Mouse (Mus musculus) limb, embryonic 15.5 days (tissue): ENCODE results near the gene Vac14. TPM values are rescaled to one million over a fixed set of nuclear protein-coding genes. Genes with fewer than 3 reads are reported as not detected.
A peak's percentile ranks its signal among the peaks of the same experiment; 100 is the strongest.

ENCODE experiments used
- ATAC-seq: fragments of 200-750 bp; cut with Nextera tagmentation; 2 replicates; pipeline ENCODE4 v1.8.0; 2017; ENCODE audit warnings: low read depth, moderate TSS enrichment; ENCODE audit not compliant: insufficient number of reproducible peaks, low FRiP score, low TSS enrichment
- H3K27ac ChIP-seq: fragments of 300-500 bp; sonication (generic); 2 replicates; pipeline ENCODE4 v1.5.1; 2015; ENCODE audit warnings: moderate library complexity, mild to moderate bottlenecking, inconsistent platforms
- H3K27me3 ChIP-seq: fragments of 300-500 bp; sonication (generic); 2 replicates; pipeline ENCODE4 v1.6.1; 2015; ENCODE audit warnings: inconsistent platforms
- H3K36me3 ChIP-seq: fragments of 300-500 bp; sonication (generic); 2 replicates; pipeline ENCODE4 v1.6.1; 2015; ENCODE audit warnings: inconsistent platforms
- H3K4me1 ChIP-seq: fragments of 300-500 bp; sonication (generic); 2 replicates; pipeline ENCODE4 v1.6.1; 2015; ENCODE audit warnings: inconsistent platforms
- H3K4me2 ChIP-seq: fragments of 300-500 bp; sonication (generic); 2 replicates; pipeline ENCODE4 v1.6.1; 2015; ENCODE audit warnings: mild to moderate bottlenecking, inconsistent platforms
- H3K4me3 ChIP-seq: fragments of 300-500 bp; sonication (generic); 2 replicates; pipeline ENCODE4 v1.5.1; 2015; ENCODE audit warnings: mild to moderate bottlenecking, inconsistent platforms
- H3K9ac ChIP-seq: fragments of 300-500 bp; sonication (generic); 2 replicates; pipeline ENCODE4 v1.6.1; 2015; ENCODE audit warnings: inconsistent platforms
- H3K9me3 ChIP-seq: fragments of 300-500 bp; sonication (generic); 2 replicates; pipeline ENCODE4 v1.6.1; 2016; ENCODE audit warnings: inconsistent platforms
- WGBS: fragments of 180-500 bp; shearing (Covaris S2); methylation state at CpG from one replicate; pipeline ENCODE4 v1.1.7; 2015; 5-methylcytosine and 5-hydroxymethylcytosine counted together
- polyA plus RNA-seq: library from polyadenylated mRNA; unstranded; fragments of >200 nt; fragmentation: Nextera tagmentation; extraction: Ambion mirVana; gene quantifications from 2 replicates; pipeline ENCODE4 v1.2.1, GENCODE M21; 2015

The Vac14 gene
- polyA plus RNA-seq, result 13.1 and 14.2 TPM in 2 replicates

DNA sequence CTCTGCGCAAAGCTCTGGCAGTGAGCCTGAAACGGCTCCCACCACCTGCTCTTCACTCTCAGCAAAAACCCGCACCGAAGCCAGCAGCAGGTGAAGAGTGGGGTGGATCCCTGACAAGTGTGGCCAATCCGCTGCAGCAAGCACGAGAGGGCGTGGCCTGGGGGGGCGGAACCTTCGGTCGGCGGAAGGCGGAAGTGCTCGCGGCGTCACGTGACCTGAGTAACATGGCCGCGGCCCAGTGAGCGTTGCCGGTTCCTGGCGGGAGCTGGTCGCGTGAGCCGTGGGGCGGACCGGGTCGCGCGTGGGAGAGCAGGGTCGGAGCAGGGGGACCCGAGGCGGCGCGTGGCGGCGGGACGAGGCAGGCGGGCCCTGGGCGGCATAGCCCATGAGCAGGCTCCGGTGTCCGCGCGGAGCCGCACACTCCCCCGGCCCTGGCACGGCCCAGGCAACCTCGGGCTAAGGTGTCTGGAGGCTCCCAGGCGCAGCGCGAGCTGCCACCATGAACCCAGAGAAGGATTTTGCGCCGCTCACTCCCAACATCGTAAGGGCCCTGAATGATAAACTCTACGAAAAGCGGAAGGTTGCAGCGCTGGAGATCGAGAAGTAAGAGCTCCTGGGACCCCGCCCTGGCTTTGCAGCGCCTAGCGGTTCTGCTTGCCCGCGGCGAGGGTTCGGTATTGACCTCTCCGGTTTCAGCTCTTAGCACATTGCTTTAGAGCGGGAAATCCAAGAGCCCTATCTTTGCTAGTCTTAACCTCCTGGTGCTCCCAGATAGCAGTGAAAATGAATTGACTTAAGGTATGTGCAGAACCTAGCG is at the start of gene Vac14:
TSS of gene Vac14 (plus strand) at position 195 of the 817 bp plus-strand sequence.
- Histone ChIP-seq H3K27ac (no peak within 1 kb of the TSS), H3K4me2 (peak within 1 kb of the TSS; percentile 90), H3K4me3 (peak within 1 kb of the TSS; percentile 98), H3K27me3 (no peaks in the 10 kb centered on the region), H3K4me1 (peaks cover 19% of the 10 kb centered on the region), H3K36me3 (no peaks in the 10 kb centered on the region), H3K9me3 (no peaks in the 10 kb centered on the region), H3K9ac (peak within 1 kb of the TSS; percentile 68)
- ATAC-seq, result peak; percentile 89
- WGBS, result under 1% methylated on average over 57 of the region's 67 CpGs

DNA sequence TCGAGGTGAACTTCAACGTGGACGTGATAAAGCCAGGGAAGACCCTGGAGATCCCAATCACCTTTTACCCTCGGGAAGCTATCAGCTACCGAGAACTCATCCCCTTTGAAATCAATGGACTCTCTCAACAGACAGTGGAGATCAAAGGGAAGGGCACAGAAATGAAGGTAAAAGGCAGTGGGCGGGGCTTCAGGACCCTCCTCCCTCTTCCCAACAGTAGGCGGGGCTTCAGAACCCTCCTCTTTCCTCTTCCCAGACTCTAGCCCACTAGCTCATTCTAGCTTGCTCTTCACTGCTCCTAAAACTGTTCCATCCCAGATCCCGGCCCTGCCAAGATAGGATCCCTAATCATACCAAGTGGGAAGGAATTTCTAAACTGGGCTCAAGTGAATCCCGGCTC is 25.7 kb upstream of the Vac14 start:
- H3K36me3 ChIP-seq, result no peaks in the 10 kb centered on the region
- no peak overlapping the region for H3K27ac ChIP-seq
- H3K9ac ChIP-seq, result no peak overlapping the region
- H3K9me3 ChIP-seq, result no peaks in the 10 kb centered on the region
- WGBS, result 79% methylated on average over 9 of the region's 9 CpGs
- H3K27me3 ChIP-seq, result no peaks in the 10 kb centered on the region
- H3K4me3 ChIP-seq, result no peak overlapping the region
- H3K4me2 ChIP-seq, result no peak overlapping the region
- no peak for ATAC-seq
- H3K4me1 ChIP-seq, result no peaks in the 10 kb centered on the region

DNA sequence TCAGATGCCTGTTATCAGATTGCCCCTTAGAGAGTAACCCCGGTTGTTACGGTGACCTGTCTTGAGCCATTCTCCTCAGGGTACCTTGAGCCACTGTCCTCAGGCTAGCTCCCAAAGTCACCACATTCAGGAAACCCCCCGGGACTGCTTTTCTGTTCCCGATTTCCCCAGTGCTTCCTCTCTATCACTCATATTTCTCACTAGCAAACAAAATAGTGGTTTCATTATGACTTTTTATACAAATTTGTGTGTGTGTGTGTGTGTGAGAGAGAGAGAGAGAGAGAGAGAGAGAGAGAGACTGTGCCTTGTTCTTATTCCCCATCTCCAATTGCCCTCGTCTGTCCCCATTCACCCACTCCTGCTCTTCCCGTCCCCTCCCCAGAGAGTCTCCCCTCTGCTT is 24.2 kb upstream of the Vac14 start:
- Histone ChIP-seq H3K4me2 (no peak overlapping the region), H3K27me3 (no peaks in the 10 kb centered on the region), H3K4me3 (no peak overlapping the region), H3K36me3 (no peaks in the 10 kb centered on the region), H3K4me1 (no peaks in the 10 kb centered on the region), H3K9ac (no peak overlapping the region), H3K9me3 (no peaks in the 10 kb centered on the region), H3K27ac (no peak overlapping the region)
- WGBS, result 69% methylated on average over 6 of the region's 6 CpGs
- no peak for ATAC-seq

DNA sequence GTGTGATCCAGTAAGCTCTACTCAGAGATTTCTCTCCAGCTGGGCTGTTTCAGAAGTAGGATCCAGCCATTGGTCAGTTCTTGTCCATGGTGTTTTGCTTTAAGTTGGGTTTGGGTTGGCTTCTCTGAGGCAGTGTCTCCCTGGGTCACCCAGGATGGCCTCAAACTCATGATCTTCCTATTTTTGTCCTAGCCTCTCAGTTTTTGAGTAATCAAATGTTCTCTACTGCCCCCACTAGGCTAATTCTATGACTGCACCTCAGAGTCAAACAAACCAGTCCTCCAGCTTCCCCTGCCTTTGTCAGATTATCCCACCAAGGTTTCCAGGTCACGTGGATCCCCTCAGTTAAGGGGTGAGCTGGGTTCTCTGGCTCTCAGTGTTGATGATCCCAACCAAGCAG is 13.8 kb upstream of the Vac14 start:
- Histone ChIP-seq H3K27ac (no peak overlapping the region), H3K9me3 (no peaks in the 10 kb centered on the region), H3K9ac (no peak overlapping the region), H3K4me1 (no peaks in the 10 kb centered on the region), H3K27me3 (no peaks in the 10 kb centered on the region), H3K36me3 (no peaks in the 10 kb centered on the region), H3K4me2 (no peak overlapping the region), H3K4me3 (no peak overlapping the region)
- no peak for ATAC-seq
- WGBS, result 0% methylated on average over 1 of the region's 1 CpGs

DNA sequence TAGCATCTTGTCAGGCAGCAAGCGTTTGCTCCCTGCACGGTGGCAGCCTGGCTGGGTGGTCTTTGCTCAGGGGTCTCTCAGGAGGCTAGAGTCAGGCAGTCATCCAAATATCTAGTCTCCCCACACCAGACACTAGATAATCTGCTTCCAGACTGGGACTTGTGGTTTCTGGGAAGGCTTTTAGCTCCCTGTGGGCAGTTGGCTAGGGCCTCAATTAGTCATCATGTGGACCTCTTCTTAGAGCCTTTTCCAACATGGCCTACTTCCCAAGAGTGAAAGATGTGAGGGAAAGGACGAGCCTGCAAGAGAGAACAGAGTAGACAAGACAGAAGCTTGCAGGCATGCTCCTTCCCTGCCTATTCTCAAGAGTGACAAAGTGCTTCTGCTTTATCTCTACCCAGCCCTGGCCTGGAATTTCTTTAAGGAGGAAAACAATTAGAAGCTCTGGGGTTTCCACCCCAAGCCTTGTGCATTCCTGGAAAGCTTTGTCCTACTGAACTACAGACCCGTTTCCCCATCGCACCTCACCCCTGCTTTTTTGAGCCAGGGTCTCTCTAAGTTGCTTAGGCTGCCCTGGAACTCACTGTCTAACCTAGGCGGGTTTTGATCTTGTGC is 12.9 kb upstream of the Vac14 start:
- 58% methylated on average over 6 of the region's 6 CpGs for WGBS
- H3K4me1 ChIP-seq, result no peaks in the 10 kb centered on the region
- H3K4me3 ChIP-seq, result no peak overlapping the region
- no peak overlapping the region for H3K4me2 ChIP-seq
- no peaks in the 10 kb centered on the region for H3K36me3 ChIP-seq
- H3K27me3 ChIP-seq, result no peaks in the 10 kb centered on the region
- no peaks in the 10 kb centered on the region for H3K9me3 ChIP-seq
- no peak overlapping the region for H3K27ac ChIP-seq
- no peak for ATAC-seq
- no peak overlapping the region for H3K9ac ChIP-seq

DNA sequence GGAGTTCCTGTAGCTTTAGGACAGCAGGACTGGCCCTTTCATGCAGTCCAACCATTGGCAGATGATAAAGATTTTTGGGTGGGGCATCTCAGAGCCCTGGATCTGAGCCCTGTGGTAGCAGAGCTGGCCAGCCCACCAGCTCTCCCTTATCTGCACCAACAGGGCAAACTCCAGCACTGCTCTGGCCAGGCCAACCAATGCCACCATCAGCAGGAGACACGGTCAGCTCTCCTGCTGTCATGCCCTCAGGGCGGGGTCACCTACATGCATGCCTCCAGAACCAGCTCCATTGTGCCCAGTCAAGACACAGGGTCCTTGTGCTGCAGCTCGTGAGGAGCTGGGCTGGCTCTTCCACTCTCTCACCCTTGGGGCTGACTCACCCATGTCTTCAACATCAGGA is 2.7 kb upstream of the Vac14 start:
- H3K4me1 ChIP-seq, result peaks cover 17% of the 10 kb centered on the region
- no peak overlapping the region for H3K27ac ChIP-seq
- no peak overlapping the region for H3K4me3 ChIP-seq
- ATAC-seq, result no peak
- H3K36me3 ChIP-seq, result no peaks in the 10 kb centered on the region
- H3K27me3 ChIP-seq, result no peaks in the 10 kb centered on the region
- H3K9ac ChIP-seq, result no peak overlapping the region
- no peak overlapping the region for H3K4me2 ChIP-seq
- 72% methylated on average over 3 of the region's 3 CpGs for WGBS
- H3K9me3 ChIP-seq, result no peaks in the 10 kb centered on the region

DNA sequence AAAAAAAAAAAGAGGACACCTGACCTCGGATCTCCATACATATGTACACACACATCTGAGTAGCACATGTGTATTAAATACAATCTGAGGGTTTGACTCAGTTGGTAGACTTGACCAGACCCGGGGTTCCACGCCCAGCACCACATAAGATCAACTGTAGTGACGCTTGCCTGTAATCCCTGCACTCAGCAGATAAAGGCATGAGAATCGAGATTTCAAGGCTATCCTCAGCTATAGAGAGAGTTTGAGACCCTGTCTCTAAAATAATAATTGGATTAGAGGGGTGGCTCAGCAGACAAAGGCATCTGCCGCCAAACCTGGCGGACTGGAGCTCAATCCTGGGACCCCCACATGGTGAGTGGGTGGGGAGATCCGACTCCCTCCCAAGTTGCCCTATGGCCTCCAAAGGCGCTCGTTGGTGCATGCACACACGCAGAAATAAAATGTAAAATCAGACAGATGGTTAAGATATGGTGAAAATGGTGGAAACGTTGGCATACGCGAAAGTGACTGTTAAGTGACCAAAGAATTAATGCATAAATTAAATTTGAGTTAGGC is 505 bp upstream of the Vac14 start:
- ATAC-seq, result no peak
- no peak overlapping the region for H3K27ac ChIP-seq
- H3K4me1 ChIP-seq, result peaks cover 19% of the 10 kb centered on the region
- H3K9ac ChIP-seq, result no peak overlapping the region
- H3K4me2 ChIP-seq, result peak overlapping the region; percentile 90
- H3K27me3 ChIP-seq, result no peaks in the 10 kb centered on the region
- H3K9me3 ChIP-seq, result no peaks in the 10 kb centered on the region
- H3K36me3 ChIP-seq, result no peaks in the 10 kb centered on the region
- WGBS, result 26% methylated on average over 14 of the region's 14 CpGs
- H3K4me3 ChIP-seq, result peak overlapping the region; percentile 98

DNA sequence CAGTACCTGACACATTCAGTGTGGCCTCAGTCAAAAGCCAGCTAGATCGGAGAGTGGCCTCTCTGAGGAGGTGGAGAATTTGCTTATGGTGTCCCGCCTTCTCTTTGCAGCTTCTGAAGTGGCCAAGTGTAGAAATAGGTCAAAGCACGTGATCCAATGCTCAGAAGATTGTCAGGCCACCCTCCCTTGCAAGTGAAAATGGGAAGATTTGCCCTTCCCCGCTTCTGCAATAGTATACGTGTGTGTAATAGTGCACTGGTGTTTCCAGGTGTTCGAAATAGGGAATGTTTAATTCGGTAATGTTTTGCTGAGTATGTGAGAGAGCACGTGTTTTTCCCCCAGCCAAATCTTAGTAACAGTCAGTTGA is 806 bp downstream of the Vac14 start:
- Histone ChIP-seq H3K9me3 (no peaks in the 10 kb centered on the region), H3K27ac (no peak overlapping the region), H3K27me3 (no peaks in the 10 kb centered on the region), H3K36me3 (no peaks in the 10 kb centered on the region), H3K9ac (peak overlapping the region; percentile 68), H3K4me3 (peak overlapping the region; percentile 98), H3K4me1 (peaks cover 19% of the 10 kb centered on the region), H3K4me2 (peak overlapping the region; percentile 90)
- WGBS, result 22% methylated on average over 8 of the region's 8 CpGs
- ATAC-seq, result no peak

DNA sequence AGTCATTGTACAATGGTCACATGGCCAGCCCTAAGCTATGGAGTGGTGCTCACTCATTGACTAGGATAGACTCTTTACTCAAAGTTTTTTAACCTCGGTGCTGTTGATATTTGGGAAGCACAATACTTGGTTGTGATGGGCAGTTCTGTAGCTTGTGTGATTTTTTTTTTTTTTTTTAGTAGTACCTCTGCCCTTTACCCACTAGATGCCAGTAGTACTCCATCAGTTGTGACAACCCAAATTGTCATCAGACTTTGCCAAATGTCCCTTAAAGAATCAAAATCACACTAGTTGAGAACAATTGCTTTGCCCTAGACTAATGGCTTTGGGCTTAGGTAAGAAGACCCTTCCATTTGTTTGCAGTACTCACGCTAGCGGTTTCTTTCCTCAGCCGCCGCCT is 1.5 kb downstream of the Vac14 start:
- no peaks in the 10 kb centered on the region for H3K9me3 ChIP-seq
- no peaks in the 10 kb centered on the region for H3K36me3 ChIP-seq
- H3K4me2 ChIP-seq, result peak overlapping the region; percentile 90; the same call in 1 of the 2 replicates
- 87% methylated on average over 5 of the region's 5 CpGs for WGBS
- H3K4me1 ChIP-seq, result peaks cover 19% of the 10 kb centered on the region
- H3K4me3 ChIP-seq, result peak overlapping the region; percentile 98
- H3K9ac ChIP-seq, result no peak overlapping the region
- H3K27me3 ChIP-seq, result no peaks in the 10 kb centered on the region
- no peak for ATAC-seq
- no peak overlapping the region for H3K27ac ChIP-seq

DNA sequence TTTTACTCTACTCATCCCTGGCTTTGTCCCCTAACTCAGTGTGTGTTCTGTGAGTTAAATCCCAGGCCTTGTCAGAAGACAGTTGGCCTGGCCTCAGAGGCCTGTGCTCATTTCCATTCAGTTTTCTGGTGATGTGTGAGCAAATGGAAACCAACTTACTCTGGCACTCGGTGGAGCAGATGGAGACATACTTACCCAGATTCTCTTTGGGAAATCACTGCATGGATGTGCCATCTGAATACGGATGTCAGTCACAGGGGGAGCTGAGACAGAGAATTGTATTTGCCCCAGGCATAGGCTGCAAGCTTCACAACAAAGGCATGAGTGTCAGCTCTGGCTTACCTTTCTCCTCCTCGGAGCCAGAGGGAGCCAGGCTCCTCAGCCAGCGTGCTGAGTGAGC is 8.0 kb downstream of the Vac14 start:
- Histone ChIP-seq H3K9ac (no peak overlapping the region), H3K36me3 (no peaks in the 10 kb centered on the region), H3K4me2 (no peak overlapping the region), H3K9me3 (no peaks in the 10 kb centered on the region), H3K27me3 (no peaks in the 10 kb centered on the region), H3K27ac (no peak overlapping the region), H3K4me3 (no peak overlapping the region), H3K4me1 (peaks cover 20% of the 10 kb centered on the region)
- ATAC-seq, result no peak
- 74% methylated on average over 4 of the region's 4 CpGs for WGBS

DNA sequence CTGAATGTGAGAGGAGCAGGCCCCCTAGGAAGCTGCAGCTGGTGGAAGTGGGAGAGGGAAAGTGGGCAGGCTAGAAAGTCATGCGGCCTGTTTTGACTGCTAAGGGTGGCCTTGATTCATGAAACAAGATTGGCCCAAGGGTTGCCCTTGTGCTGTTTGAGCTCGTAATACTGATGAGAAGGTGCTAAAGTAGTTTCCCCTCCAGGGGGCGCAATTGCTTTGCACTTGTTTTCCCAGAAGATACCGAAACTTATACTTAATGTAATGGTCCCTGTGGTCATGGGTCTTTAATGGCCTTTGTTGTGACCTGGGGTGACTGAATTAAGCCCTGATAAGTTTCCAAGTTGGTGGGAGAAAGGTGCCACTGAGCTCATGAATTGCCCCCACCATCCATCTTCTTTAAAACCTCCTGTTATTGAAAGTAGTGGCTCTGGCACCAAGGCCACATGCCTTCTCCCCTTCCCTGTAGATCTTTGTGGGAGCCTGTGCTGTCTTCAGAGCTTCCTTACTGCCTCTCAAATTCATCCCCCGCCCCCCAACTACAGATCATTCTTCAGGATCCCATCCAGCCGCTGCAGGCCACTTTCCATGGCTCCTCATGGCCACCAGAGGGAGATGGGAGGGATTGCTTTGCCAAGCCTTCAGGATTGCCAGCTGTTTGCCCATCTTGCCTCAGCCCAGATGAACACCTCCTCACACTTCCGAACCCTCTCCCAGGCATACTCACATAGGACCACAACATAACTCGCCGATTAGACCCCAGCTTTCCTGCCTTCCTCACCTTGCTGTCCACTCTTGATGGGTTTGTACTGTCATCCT is 11.1 kb downstream of the Vac14 start:
- Histone ChIP-seq H3K9ac (0 out of 2 replicates have a peak overlapping the region, but pooled peaks have one; percentile 3), H3K27ac (peak overlapping the region; percentile 73), H3K4me3 (no peak overlapping the region), H3K4me2 (no peak overlapping the region), H3K36me3 (peaks cover 23% of the 10 kb centered on the region), H3K9me3 (no peaks in the 10 kb centered on the region), H3K4me1 (peaks cover 20% of the 10 kb centered on the region), H3K27me3 (no peaks in the 10 kb centered on the region)
- WGBS, result 57% methylated on average over 9 of the region's 9 CpGs
- no peak for ATAC-seq
